Mouse (Mus musculus) CH12.LX (cell line): Measurements from ENCODE around the gene Nfu1. TPM values are rescaled to one million over a fixed set of nuclear protein-coding genes. Genes with fewer than 3 reads are reported as not detected.

ENCODE experiments used
- DNase-seq: peaks from one replicate; pipeline ENCODE4 v3.0.0-alpha.2; 2013; ENCODE audit errors: extremely low read depth
- H3K27ac ChIP-seq: 2 replicates; pipeline ENCODE4 v1.5.1; 2012; ENCODE audit warnings: low read depth, mild to moderate bottlenecking, control low read depth, moderate library complexity; ENCODE audit not compliant: insufficient read depth
- H3K27me3 ChIP-seq: replicated peaks from 2 replicates; pipeline ENCODE3; 2012; ENCODE audit warnings: inconsistent platforms
- H3K36me3 ChIP-seq, 2 experiments: replicated peaks in 1 of 2; 2 replicates each; pipeline versions ENCODE3 to v1.6.1; 2012; ENCODE audit warnings: inconsistent platforms in 1 of 2, low read length in 1 of 2, mild to moderate bottlenecking in 1 of 2, mixed read lengths in 1 of 2, moderate library complexity in 1 of 2; ENCODE audit not compliant: control insufficient read depth in 1 of 2, insufficient read depth in 1 of 2
- H3K4me1 ChIP-seq, 2 experiments: 2 replicates each; pipeline ENCODE4 v1.6.1; 2012; ENCODE audit warnings: inconsistent platforms in 1 of 2, moderate library complexity in 1 of 2; ENCODE audit not compliant: insufficient read depth in 2 of 2, control insufficient read depth in 1 of 2
- H3K4me2 ChIP-seq: 2 replicates; pipeline ENCODE4 v1.6.1; 2012; ENCODE audit warnings: low read depth, mild to moderate bottlenecking, control low read depth; ENCODE audit not compliant: poor library complexity, insufficient read depth, severe bottlenecking
- H3K4me3 ChIP-seq, 3 experiments: fragments of 150-350 bp in 1 of 3; sonication (generic) in 1 of 3; replicated peaks in 1 of 3; 2 replicates each; pipeline versions ENCODE3 to v1.5.1; 2011 to 2012; ENCODE audit warnings: low read depth in 2 of 3, low read length in 2 of 3, mild to moderate bottlenecking in 2 of 3, moderate library complexity in 2 of 3, control low read depth in 1 of 3, improper control_type of control experiment in 1 of 3, inconsistent platforms in 1 of 3, mixed read lengths in 1 of 3; ENCODE audit not compliant: poor library complexity in 1 of 3
- H3K79me2 ChIP-seq: replicated peaks from 2 replicates; pipeline ENCODE4 v1.6.1; 2012; ENCODE audit warnings: mild to moderate bottlenecking, moderate library complexity; ENCODE audit not compliant: control insufficient read depth, poor library complexity, insufficient read depth, severe bottlenecking; ENCODE audit errors: extremely low read depth
- H3K9ac ChIP-seq: 2 replicates; pipeline ENCODE4 v1.6.1; 2012; ENCODE audit warnings: low read depth, mild to moderate bottlenecking, control low read depth, moderate library complexity; ENCODE audit not compliant: insufficient read depth
- H3K9me3 ChIP-seq: replicated peaks from 2 replicates; pipeline ENCODE3; 2012; ENCODE audit warnings: low read length, inconsistent platforms, mixed read lengths
- CHD1 ChIP-seq: IDR thresholded peaks from 2 replicates; pipeline ENCODE4 v1.6.1; 2012; ENCODE audit warnings: low read depth, low read length, improper control_type of control experiment, inconsistent platforms
- CHD2 ChIP-seq: IDR thresholded peaks from 2 replicates; pipeline ENCODE4 v1.6.1; 2011; ENCODE audit warnings: low read length, improper control_type of control experiment
- CTCF ChIP-seq, 2 experiments: IDR thresholded peaks in 1 of 2; conservative IDR thresholded peaks in 1 of 2; 2 replicates each; pipeline ENCODE4 v1.5.1; 2011 to 2012; ENCODE audit warnings: low read depth in 2 of 2, low read length in 2 of 2, improper control_type of control experiment in 1 of 2, inconsistent platforms in 1 of 2, mild to moderate bottlenecking in 1 of 2, moderate library complexity in 1 of 2
- E2F4 ChIP-seq: IDR thresholded peaks from 2 replicates; pipeline ENCODE4 v1.6.1; 2011; ENCODE audit warnings: low read depth, low read length, improper control_type of control experiment; ENCODE audit not compliant: insufficient replicate concordance
- ELF1 ChIP-seq: IDR thresholded peaks from 2 replicates; pipeline ENCODE4 v1.6.1; 2014; ENCODE audit warnings: low read depth, mild to moderate bottlenecking, inconsistent platforms, low read length, improper control_type of control experiment
- IRF4 ChIP-seq: IDR thresholded peaks from 2 replicates; pipeline ENCODE4 v1.6.1; 2014; ENCODE audit warnings: low read depth, mild to moderate bottlenecking, inconsistent platforms, low read length, improper control_type of control experiment
- JUND ChIP-seq: conservative IDR thresholded peaks from 2 replicates; pipeline ENCODE4 v1.6.1; 2011; ENCODE audit warnings: low read depth, low read length, improper control_type of control experiment
- KAT2A ChIP-seq: IDR thresholded peaks from 2 replicates; pipeline ENCODE4 v1.6.1; 2012; ENCODE audit warnings: low read length, improper control_type of control experiment, inconsistent platforms; ENCODE audit not compliant: insufficient replicate concordance
- MAX ChIP-seq: IDR thresholded peaks from 2 replicates; pipeline ENCODE4 v1.6.1; 2011; ENCODE audit warnings: low read length, improper control_type of control experiment
- MXI1 ChIP-seq: IDR thresholded peaks from 2 replicates; pipeline ENCODE4 v1.6.1; 2011; ENCODE audit warnings: mild to moderate bottlenecking, low read depth, low read length, improper control_type of control experiment
- MYC ChIP-seq: IDR thresholded peaks from 2 replicates; pipeline ENCODE4 v1.6.1; 2011; ENCODE audit warnings: low read depth, mild to moderate bottlenecking, improper control_type of control experiment, low read length
- POLR2A ChIP-seq: IDR thresholded peaks from 2 replicates; pipeline ENCODE4 v1.6.1; 2011; ENCODE audit warnings: low read depth, mild to moderate bottlenecking, improper control_type of control experiment, low read length
- RCOR1 ChIP-seq: conservative IDR thresholded peaks from 2 replicates; pipeline ENCODE4 v1.6.1; 2012; ENCODE audit warnings: low read depth, mild to moderate bottlenecking, inconsistent platforms, low read length, improper control_type of control experiment
- SIN3A ChIP-seq: IDR thresholded peaks from 2 replicates; pipeline ENCODE4 v1.6.1; 2012; ENCODE audit warnings: low read length, improper control_type of control experiment, inconsistent platforms
- SMC3 ChIP-seq: IDR thresholded peaks from 2 replicates; pipeline ENCODE4 v1.6.1; 2011; ENCODE audit warnings: low read depth, low read length, improper control_type of control experiment
- TBP ChIP-seq: conservative IDR thresholded peaks from 2 replicates; pipeline ENCODE4 v1.6.1; 2011; ENCODE audit warnings: low read depth, low read length, improper control_type of control experiment
- TCF12 ChIP-seq: IDR thresholded peaks from 2 replicates; pipeline ENCODE4 v1.6.1; 2014; ENCODE audit warnings: low read depth, mild to moderate bottlenecking, inconsistent platforms, low read length, improper control_type of control experiment
- UBTF ChIP-seq: IDR thresholded peaks from 2 replicates; pipeline ENCODE4 v1.6.1; 2012; ENCODE audit warnings: low read depth, mild to moderate bottlenecking, inconsistent platforms, low read length, improper control_type of control experiment, moderate library complexity
- ZKSCAN1 ChIP-seq: IDR thresholded peaks from 2 replicates; pipeline ENCODE4 v1.6.1; 2012; ENCODE audit warnings: low read depth, inconsistent platforms, low read length, improper control_type of control experiment, borderline replicate concordance
- ZMIZ1 ChIP-seq: IDR thresholded peaks from 2 replicates; pipeline ENCODE4 v1.6.1; 2012; ENCODE audit warnings: low read depth, mild to moderate bottlenecking, inconsistent platforms, low read length, improper control_type of control experiment
- dilution Hi-C: fragments of 300-500 bp; cut with MboI; formaldehyde crosslinking; loops from 2 replicates; pipeline ENCODE4 v1.14.3; 2020; ENCODE audit warnings: low sequenced_read_pairs; ENCODE audit not compliant: extremely low pct_unique_long_range_greater_than_20kb, extremely low pct_ligation_motif_present
- in situ Hi-C: fragments of 300-500 bp; cut with MboI; formaldehyde crosslinking; loops from 3 replicates; pipeline ENCODE4 v1.14.3; 2019; ENCODE audit warnings: low sequenced_read_pairs, low pct_ligation_motif_present, low pct_unique_long_range_greater_than_20kb, mixed read lengths
- polyA plus RNA-seq: library from polyadenylated mRNA; unstranded; fragments of >175 nt; gene quantifications from 2 replicates; pipeline ENCODE4 v1.2.1, GENCODE M21; 2012; ENCODE audit warnings: low read depth; ENCODE audit not compliant: insufficient read length
- total RNA-seq, 2 experiments: library from RNA; depleted of rRNA; stranded (reverse); fragments of 300-350 nt in 1 of 2; fragments of >200 nt in 1 of 2; gene quantifications; 2 replicates each; pipeline ENCODE4 v1.2.3; 2012 to 2014

Nfu1 gene
- total and polyA plus RNA-seq, 3 experiments: 109 to 195 (median 133) TPM

DNA sequence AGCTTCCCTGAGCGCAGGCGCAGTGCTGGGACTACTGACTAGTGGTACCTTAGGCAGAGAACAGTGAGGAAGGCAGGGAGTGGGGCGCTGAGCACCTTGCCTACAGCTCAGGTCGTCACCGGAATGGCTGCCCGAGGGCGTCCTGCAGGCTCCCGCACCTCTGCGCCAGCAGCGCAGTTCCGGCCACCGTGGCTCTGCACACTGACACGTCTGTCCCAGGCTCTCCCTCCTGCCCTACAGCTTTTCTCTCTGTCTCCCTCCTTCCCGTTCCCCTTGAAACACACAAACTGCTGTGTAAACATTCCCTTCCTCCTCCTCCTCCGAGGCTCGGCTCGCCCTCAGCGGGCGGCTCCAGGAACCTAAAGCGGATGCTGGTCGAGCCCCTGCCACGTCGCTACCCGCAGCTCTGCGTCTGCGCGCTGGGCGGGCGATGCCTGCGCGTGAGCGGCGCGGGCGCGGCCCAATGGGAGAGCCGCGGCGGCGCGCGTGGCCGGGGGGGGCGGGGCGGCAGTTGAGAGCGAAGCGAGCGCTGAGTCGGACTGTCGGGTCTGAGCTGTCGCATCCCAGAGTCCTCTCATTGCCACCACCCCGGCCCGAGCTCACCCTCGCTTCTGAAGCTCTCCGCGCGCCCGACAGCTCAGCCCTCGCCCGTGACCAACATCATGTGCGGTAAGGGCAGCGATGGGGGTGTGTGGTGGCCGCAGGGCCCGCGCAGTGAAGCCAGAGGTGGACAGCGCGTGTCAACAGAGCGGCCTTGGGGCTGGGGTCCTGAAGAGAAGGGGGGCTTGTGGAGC is 33.5 kb downstream of the Nfu1 start, which contains the start of gene Gfpt1 (continued):
- no peak for TF ChIP-seq E2F4
- no peak for TF ChIP-seq MAX
- TF ChIP-seq UBTF: peak; percentile 59; the same call in 1 of the 2 replicates
- TF ChIP-seq CTCF (conservative IDR thresholded peaks at IDR 0.05 in 1 of 2, IDR thresholded peaks at IDR 0.05 in 1 of 2; ENCODE audit: low read depth in 2 of 2, low read length in 2 of 2): no peak
- no peak for TF ChIP-seq RCOR1
- no peak; the same call in 1 of the 2 replicates for TF ChIP-seq IRF4
- TF ChIP-seq ZMIZ1: peak; percentile 83; the same call in 1 of the 2 replicates

DNA sequence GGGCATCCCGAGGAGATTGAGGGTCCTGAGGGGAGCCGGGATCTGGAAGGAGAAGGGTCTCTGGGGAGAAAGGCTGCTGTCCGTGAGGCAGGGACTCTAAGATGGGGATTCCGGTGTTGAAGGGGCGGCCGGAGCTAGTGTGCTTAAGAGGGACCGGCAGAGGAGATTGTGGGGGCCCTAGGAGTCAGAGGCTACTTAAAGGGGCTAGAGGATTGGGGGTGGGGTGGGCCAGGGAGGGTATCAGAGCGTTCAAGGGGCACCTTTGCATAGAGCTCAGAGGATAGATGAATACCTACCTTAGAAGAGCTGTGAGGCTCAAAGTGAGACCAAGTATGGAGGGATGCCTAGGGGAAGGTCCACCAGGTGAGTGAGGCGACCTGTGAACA is 34.1 kb downstream of the Nfu1 start:
- TF ChIP-seq CHD2 (no peak), MXI1 (peak; percentile 29; the same call in 1 of the 2 replicates), CHD1 (0 out of 2 replicates have a peak, but pooled peaks have one; percentile 56), SIN3A (peak; percentile 63; the same call in 1 of the 2 replicates)
- Histone ChIP-seq H3K4me2 (peak overlapping the region; percentile 96), H3K36me3 (peaks cover 0 to 14% of the 10 kb centered on the region in 2 experiments), H3K9me3 (no peaks in the 10 kb centered on the region), H3K9ac (peak overlapping the region; percentile 67), H3K4me1 (peaks cover 4 to 48% of the 10 kb centered on the region in 2 experiments; a peak in 3 of 4 replicates), H3K27me3 (no peaks in the 10 kb centered on the region), H3K79me2 (peaks cover 24% of the 10 kb centered on the region), H3K27ac (peak overlapping the region; percentile 46), H3K4me3 (peak overlapping the region; percentile 84 to 99 (median 88))
- no peak for DNase-seq
- in situ Hi-C loops (no loop called here), dilution Hi-C loops (no loop called here)

DNA sequence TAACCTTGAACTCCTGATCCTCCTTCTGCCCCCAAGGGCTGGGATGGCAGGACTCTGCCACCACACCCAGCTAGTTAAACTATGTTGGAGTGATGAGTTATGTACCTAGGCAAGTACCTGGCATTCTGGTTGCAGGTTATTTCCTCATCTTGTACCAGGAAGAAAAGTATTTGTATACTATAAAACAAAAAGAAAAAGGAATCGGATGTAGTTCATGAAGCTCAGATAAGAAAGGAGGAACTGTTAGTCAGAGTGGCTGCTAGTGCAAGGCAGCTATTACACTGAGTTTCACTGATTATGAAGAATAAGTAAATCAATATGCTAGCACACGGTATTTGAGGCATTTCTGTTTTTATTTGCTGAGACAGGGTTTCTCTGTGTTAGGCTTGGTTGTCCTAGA is 35.9 kb downstream of the Nfu1 start:
- Histone ChIP-seq H3K4me3 (no peak overlapping the region), H3K4me1 (peaks cover 11 to 44% of the 10 kb centered on the region in 2 experiments), H3K9ac (no peak overlapping the region), H3K4me2 (peak overlapping the region; percentile 55; the same call in 1 of the 2 replicates), H3K79me2 (peaks cover 24% of the 10 kb centered on the region), H3K36me3 (peaks cover 3 to 27% of the 10 kb centered on the region in 2 experiments), H3K9me3 (no peaks in the 10 kb centered on the region), H3K27me3 (no peaks in the 10 kb centered on the region), H3K27ac (no peak overlapping the region)
- DNase-seq: no peak
- dilution Hi-C loops (no loop called here), in situ Hi-C loops (no loop called here)
- TF ChIP-seq TBP (no peak), MYC (no peak), ZKSCAN1 (no peak), JUND (no peak), MAX (no peak), TCF12 (no peak), POLR2A (no peak), ELF1 (no peak), SMC3 (no peak), CHD1 (no peak), ZMIZ1 (no peak), KAT2A (no peak), IRF4 (no peak), RCOR1 (no peak)
